Mouse (Mus musculus) lung, adult 2 months (tissue): ENCODE results near the gene Gm20388. TPM values are rescaled to one million over a fixed set of nuclear protein-coding genes. Genes with fewer than 3 reads are reported as not detected.

Source experiments
- DNase-seq: peaks from one replicate; pipeline ENCODE4 v3.0.0; 2022
- H3K4me1 ChIP-seq: fragments of 200-500 bp; 2 replicates; pipeline ENCODE4 v1.6.1; 2011; ENCODE audit warnings: low read length; ENCODE audit not compliant: control insufficient read depth, insufficient read depth
- H3K4me3 ChIP-seq: fragments of 200-500 bp; replicated peaks from 2 replicates; pipeline ENCODE3; 2011; ENCODE audit warnings: low read depth, mild to moderate bottlenecking, control low read depth, low read length; ENCODE audit errors: extremely low read depth
- CTCF ChIP-seq: fragments of 200-500 bp; IDR thresholded peaks from 2 replicates; pipeline ENCODE4 v1.5.1; 2011; ENCODE audit warnings: mild to moderate bottlenecking, low read length, control low read depth; ENCODE audit not compliant: insufficient read depth
- POLR2A ChIP-seq: fragments of 200-500 bp; IDR thresholded peaks from 2 replicates; pipeline ENCODE4 v1.6.1; 2011; ENCODE audit warnings: low read depth, mild to moderate bottlenecking, control low read depth, low read length, borderline replicate concordance; ENCODE audit errors: extremely low read depth
- WGBS: fragments of 180-500 bp; shearing (Covaris S2); methylation state at CpG from one replicate; pipeline ENCODE4 v1.1.7; 2018; 5-methylcytosine and 5-hydroxymethylcytosine counted together
- polyA plus RNA-seq: library from polyadenylated mRNA; depleted of rRNA; stranded (reverse); fragments of >200 nt; gene quantifications from 2 replicates; pipeline ENCODE4 v1.2.3, GENCODE M21; 2012

Gene Gm20388
- polyA plus RNA-seq, 1 experiment = 67.8 TPM

- no peaks in the 10 kb centered on the region for H3K4me1 ChIP-seq
- no peak overlapping the region for H3K4me3 ChIP-seq
- DNase-seq = no peak
- TF ChIP-seq POLR2A (no peak), CTCF (no peak)
- WGBS = 100% methylated on average over 1 of the region's 1 CpGs
Measured at GRCm38 (mm10) chr8:122747825-122748224, 2837.2 kb downstream of the Gm20388 start.

DNA sequence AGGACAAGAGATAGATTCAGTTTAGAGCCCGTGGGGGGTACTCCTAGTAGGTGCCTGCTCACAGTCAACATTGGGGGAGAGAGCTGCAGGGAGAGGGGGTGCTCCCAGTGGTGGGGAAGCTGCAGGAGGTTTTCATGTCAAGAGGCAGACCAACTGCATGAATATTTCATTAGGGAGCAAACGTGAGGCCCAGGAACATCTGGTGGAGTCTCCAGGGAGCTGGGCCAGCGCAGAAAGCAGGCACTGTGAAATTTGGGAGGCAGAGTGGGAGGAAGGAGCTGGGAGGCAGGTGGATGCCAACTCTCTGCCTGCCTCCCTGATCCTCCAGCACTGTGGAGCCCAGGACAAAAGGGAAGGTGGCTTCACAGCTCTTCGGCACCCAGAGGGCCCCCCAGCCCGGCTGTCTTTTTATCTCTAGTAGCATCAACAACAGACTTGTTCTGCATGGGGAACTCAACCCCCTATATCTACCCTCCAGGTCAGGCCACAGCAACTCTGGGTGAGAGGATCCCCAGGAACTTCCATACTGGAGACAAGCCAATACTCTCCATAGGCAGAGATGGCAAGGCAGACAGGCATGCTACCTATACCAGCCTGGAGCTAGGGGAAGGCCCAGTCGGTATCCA is 2838.8 kb downstream of the Gm20388 start:
- DNase-seq = no peak
- 52% methylated on average over 6 of the region's 6 CpGs for WGBS
- H3K4me3 ChIP-seq = no peak overlapping the region

DNA sequence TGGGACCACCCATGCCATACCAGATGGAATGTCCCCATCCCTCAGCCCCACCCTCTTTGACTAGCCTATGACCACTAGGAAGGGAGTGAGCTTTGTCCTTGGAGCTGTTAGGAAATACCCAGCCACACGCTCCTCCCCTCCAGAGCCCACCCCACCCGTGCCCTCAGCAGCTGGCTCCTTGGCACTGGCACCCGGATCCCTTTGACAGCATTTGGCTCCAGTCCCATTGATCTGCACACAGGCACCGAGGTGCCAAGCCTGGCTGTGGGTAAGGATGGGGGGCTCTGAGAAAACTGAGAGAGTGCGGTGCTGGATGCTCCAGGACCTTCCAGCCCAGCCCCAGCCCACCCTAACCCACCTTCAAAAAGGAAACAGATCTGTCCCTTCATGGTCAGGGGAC is 2840.7 kb downstream of the Gm20388 start:
- Histone ChIP-seq H3K4me1 (no peaks in the 10 kb centered on the region), H3K4me3 (no peak overlapping the region)
- 51% methylated on average over 5 of the region's 5 CpGs for WGBS
- TF ChIP-seq POLR2A = no peak
- TF ChIP-seq CTCF = no peak
- no peak for DNase-seq

More for the DNA sequence above, 2838.8 kb downstream of the Gm20388 start:
- H3K4me1 ChIP-seq = no peaks in the 10 kb centered on the region
- TF ChIP-seq CTCF = no peak
- TF ChIP-seq POLR2A = no peak

DNA sequence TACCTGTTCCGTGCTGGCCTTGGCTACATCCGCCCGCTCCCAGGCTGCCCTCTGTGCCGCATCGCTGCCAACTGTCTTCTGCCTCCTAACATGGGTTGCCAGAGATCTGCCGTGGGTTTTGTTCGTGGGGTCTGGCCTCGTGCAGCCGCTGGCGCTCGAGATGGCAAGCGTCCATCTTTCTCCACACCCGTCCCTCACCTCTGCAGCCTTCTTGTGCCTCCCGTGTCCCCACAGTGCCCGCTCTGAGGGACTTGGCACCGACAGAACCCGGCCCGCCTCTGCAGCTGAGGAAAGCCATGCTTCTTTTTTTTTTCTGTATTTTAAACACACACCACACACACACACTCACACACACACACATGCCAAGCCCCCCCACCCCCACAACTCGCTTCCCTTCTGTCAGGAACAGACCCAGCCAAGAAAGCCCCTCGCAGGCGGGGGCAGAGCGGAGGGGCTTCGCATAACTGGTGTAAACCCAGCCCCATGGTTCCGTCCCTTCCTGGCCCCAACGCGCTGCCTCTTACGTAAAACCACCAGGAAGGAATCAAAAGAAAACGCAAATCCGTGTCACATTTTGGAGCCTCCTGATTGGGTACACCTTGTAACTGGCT is 2841.6 kb downstream of the Gm20388 start:
- H3K4me1 ChIP-seq = no peaks in the 10 kb centered on the region
- 77% methylated on average over 29 of the region's 29 CpGs for WGBS
- no peak overlapping the region for H3K4me3 ChIP-seq
- DNase-seq = no peak
- TF ChIP-seq POLR2A = no peak
- no peak for TF ChIP-seq CTCF

- TF ChIP-seq POLR2A (no peak), CTCF (no peak)
- no peaks in the 10 kb centered on the region for H3K4me1 ChIP-seq
- H3K4me3 ChIP-seq = no peak overlapping the region
- DNase-seq = no peak
Measured at GRCm38 (mm10) chr8:122758597-122758996, 2848.0 kb downstream of the Gm20388 start.

GRCm38 (mm10) chr8:122760116-122760515 is 2849.5 kb downstream of the Gm20388 start:
- DNase-seq = no peak
- H3K4me1 ChIP-seq = no peaks in the 10 kb centered on the region
- 56% methylated on average over 7 of the region's 7 CpGs for WGBS
- TF ChIP-seq CTCF (no peak), POLR2A (no peak)
- H3K4me3 ChIP-seq = no peak overlapping the region

DNA sequence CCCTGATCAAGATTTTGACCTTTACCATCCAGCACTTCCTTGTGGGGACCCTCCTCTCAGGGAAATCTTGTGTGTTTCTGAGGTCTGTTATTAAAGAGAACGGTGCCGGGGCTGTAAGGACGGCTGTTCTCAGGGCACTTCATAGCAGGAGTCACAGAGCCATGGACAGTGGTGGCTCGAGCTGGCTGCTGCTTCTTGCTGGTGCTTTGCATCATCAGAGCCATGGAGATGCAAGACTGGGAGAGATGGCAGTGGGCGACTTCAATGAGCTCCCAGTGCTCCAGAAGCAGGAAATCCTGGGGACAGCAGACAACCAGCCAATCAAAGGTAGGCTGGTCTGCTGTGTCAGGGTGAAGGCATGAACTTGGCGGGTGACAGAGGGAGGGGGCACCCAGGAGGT is 2850.5 kb downstream of the Gm20388 start:
- H3K4me1 ChIP-seq = no peaks in the 10 kb centered on the region
- TF ChIP-seq POLR2A (no peak), CTCF (no peak)
- no peak overlapping the region for H3K4me3 ChIP-seq
- DNase-seq = no peak
- WGBS = 59% methylated on average over 6 of the region's 6 CpGs

DNA sequence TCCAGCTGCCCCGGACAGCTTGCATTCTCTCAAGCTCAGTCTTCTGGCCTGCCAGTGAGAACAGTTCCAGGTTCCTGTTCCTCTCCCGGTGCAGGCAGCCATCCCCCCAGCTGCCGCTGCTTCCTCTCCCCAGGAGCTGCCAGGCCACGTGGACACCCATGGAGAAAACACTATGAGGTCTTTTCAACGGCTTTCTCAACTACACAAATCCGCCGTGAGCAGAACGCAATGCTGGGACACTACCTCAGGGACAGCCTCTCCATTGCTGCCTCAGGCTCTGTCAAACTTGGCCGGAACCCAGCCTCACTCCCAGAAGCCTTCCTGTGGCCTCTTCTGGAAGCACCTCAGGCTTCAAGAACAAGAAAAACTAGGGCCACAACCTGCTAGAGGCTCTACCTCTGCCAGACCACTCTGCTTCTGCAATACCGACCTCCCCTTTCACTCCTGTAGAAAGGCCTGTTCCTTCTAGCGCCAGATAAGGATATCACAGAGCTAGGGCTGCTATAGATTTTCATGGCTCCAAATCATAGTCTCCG is 2852.2 kb downstream of the Gm20388 start:
- TF ChIP-seq CTCF = no peak
- no peak for TF ChIP-seq POLR2A
- Histone ChIP-seq H3K4me3 (no peak overlapping the region), H3K4me1 (no peaks in the 10 kb centered on the region)
- no peak for DNase-seq
- 52% methylated on average over 12 of the region's 12 CpGs for WGBS

- WGBS = 42% methylated on average over 14 of the region's 14 CpGs
- TF ChIP-seq POLR2A (no peak), CTCF (no peak)
- no peak overlapping the region for H3K4me3 ChIP-seq
- no peaks in the 10 kb centered on the region for H3K4me1 ChIP-seq
- peak; percentile 14 for DNase-seq
Measured at GRCm38 (mm10) chr8:122763267-122763738, 2852.7 kb downstream of the Gm20388 start.
